Mouse (Mus musculus) lung, adult 2 months (tissue): ENCODE results near the gene Apoa1.

Source experiments
- CTCF ChIP-seq: fragments of 200-500 bp; IDR thresholded peaks from 2 replicates; pipeline ENCODE4 v1.5.1; 2011; ENCODE audit warnings: mild to moderate bottlenecking, low read length, control low read depth; ENCODE audit not compliant: insufficient read depth
- POLR2A ChIP-seq: fragments of 200-500 bp; IDR thresholded peaks from 2 replicates; pipeline ENCODE4 v1.6.1; 2011; ENCODE audit warnings: low read depth, mild to moderate bottlenecking, control low read depth, low read length, borderline replicate concordance; ENCODE audit errors: extremely low read depth

DNA sequence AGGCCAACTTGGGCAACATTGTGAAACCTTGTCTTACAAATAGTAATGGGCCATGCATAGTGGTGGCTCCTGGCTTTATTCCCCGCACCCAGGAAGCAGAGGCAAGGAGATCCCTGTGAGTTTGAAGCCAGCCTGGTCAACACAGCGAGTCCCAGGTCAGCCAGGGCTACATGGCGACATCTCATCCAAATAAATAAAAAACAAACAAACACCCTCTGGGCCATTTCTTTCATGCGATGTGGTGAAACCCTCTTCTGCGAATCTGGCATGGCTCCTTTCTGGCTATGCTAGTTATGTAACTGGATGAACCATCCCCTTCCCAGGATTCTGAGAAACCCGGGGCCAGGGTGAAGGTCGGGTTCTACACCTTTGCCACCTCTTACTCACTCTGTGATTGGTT, 27.8 kb downstream of the Apoa1 start:
- TF ChIP-seq POLR2A (no peak), CTCF (no peak)
